Mouse (Mus musculus) adrenal gland (tissue): ENCODE results near the gene Epb41.

Experiments
- intact Hi-C: fragments of 180-260 bp; cut with DNase I; formaldehyde crosslinking; loops from one replicate; pipeline ENCODE4 v1.15.1; 2025

The Epb41 gene

GRCm38 (mm10) chr4:132021883-132022282, 53.2 kb downstream of the Epb41 start:
- intact Hi-C loops = no loop called here

DNA sequence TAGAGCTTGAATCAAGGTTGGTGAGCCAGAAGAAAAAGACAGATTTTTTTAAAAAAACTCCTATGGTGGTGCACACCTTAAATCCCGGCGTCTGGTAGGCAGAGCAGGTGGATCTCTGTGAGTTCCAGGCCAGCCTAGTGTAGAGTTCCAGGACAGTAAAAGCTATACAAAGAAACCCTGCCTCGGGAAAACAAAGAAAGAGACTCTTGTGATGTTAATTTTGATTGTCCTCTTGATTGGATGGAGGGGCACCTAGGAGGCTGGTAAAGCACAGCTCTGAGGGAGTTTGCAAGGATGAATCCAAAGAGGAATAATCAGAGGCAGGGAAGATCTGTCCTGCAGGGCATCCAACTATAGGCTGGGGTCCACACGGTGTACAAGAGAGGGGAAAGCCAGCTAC, 56.6 kb downstream of the Epb41 start:
- intact Hi-C loops = no loop called here

GRCm38 (mm10) chr4:132015374-132015773, 59.7 kb downstream of the Epb41 start:
- intact Hi-C loops = no loop called here

GRCm38 (mm10) chr4:132011619-132012018, 63.5 kb downstream of the Epb41 start:
- intact Hi-C loops = no loop called here

GRCm38 (mm10) chr4:132010416-132010815, 64.7 kb downstream of the Epb41 start:
- intact Hi-C loops = no loop called here

DNA sequence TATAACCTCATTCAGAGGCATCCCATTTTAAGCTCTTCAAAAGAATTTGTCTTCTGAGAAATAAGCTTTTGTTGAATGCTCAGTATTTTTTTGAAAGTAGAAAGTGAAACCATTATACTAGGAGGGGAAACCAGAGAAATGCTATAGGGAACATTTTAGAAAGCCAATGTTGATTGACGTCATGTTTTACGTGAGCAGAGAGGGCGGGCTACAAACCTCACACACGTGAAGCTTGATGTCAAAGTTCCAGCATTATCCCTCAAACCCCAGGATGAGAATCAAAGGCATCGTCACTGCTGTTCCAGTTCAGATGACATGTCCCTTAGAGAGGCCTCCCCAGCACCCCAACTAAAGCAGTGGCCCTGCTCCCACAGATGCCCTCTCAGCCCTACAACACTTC, 66.9 kb downstream of the Epb41 start:
- intact Hi-C loops = no loop called here

GRCm38 (mm10) chr4:132007123-132007522, 68.0 kb downstream of the Epb41 start:
- intact Hi-C loops = no loop called here

GRCm38 (mm10) chr4:131998641-131999040, 76.5 kb downstream of the Epb41 start:
- intact Hi-C loops = no loop called here

DNA sequence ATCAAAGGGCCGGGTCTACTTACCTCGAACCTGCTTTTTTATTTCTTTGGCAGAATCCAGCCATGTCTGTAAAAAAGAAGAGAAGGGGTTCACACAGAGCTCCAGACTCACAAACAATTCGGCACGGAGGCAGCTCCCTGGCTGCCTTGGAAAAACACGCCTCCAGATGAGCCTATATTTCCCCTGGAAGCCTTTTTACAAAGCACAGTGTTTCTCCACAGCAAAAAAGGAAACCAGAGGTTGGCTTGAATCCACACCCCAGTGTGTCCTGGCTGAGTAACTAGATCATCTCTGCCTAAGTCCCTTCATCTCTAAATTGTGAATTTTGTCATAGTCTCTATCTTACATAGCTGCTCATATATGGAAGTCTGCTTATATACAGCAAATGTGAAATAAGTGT, 77.6 kb downstream of the Epb41 start:
- intact Hi-C loops = no loop called here

DNA sequence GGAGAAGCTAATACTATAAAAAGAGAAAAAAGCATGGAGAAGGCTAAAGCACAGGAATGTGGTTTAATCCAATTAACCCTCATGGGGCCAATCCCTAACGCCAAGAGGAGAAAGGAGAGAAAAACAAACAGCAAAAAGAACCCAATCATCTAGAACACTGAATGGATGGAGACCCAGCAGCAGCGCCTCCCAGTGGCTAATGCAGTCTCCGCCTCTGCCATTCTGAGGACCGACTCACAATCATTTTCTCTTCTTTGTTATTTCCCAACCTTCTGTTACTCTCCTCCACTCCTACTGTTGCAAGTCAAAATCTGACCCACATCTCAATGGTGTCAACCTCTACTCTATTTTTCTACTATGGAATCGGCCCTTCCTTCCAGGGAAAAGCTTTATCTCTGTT, 78.1 kb downstream of the Epb41 start:
- intact Hi-C loops = no loop called here

DNA sequence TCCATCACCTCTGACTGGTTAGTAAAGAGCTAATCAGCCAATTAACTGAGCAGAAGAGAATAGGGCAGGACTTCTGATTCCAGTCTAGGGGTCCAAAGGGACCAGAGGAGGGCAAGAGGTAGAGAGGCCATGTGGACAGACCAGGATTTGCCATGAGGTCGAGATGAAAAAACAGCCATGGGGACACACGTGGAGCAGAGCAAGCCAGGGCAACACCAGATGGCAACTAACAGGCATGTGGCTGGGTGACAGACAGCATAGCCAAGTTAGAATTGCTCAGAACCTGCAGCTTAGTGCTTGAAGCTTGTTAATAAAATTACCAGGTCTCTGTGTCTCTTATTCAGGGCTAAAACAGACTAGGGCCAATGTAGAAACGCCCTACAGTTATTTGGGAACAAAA, 81.3 kb downstream of the Epb41 start:
- intact Hi-C loops = no loop called here

- intact Hi-C loops = no loop called here
These were observed 92.1 kb downstream of the Epb41 start for GRCm38 (mm10) chr4:131982881-131983538.

DNA sequence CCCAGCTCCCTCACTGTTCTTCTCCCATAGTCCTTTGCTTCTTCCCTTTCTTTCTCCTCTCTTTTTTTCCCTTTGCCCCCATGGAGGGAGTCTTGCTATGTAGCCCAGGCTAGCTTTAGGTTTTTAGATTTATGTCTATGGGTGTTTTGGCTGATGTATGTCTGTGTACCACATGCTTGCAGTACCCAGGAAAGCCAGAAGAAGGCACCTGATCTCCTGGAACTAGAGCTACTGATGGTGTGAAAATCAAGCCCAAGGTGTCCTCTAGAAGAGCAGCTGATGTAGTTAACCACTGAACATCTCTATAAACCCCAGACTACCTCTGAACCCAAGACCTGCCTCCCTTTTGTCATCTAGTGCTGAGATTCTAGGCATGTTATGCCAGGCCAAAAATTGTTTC, 93.4 kb downstream of the Epb41 start:
- intact Hi-C loops = no loop called here

DNA sequence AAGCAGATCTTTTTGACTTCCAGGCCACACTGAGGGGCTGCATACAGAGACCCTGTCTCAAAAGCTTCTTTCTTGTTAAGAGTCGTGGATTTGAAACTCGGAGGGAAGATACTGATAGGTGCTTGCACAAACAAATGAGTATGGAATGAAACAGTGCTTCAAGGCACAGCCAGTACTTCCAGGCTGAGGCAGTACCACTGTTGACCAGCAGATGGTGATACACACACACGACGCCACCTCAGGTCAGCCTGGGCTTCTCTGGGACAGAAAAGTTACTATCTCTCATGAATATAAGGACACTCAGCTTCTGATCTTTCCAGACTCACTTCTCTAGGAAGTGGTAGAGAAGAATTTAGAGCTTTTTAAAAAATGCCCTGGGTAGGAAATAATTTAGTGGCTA, 97.9 kb downstream of the Epb41 start:
- intact Hi-C loops = loop anchor here (1.0 to 10.0 kb wide), 3 partner anchors 102 to 198 kb away; no protein-coding TSS in a partner anchor

DNA sequence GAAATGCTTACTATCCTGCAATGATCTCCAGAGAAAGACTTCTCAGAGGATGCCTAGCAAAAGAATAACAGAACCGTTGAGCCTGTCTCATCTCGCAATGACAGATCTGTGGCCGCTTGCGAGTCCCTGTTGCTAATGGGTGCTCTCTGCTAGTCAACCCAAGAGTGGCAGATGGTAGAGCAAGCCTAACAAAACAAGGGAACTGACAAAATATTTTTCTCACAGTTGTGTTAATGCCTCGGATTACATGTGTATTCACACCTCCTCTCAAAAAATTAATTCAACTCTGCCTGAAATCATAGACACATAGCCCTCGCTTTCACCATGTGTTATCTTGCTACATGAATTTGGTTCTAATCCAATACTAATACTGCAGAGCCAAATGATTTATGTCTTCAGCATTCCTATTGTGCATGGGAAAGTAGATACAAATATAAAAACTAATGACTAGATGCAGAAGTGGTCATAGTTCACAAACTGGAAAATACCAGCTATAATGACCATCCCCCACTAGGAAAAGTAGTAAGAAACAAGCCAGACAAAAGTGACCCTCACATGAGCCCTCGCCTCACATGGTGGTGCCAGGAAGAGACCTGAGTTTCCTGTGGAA, 104.8 kb downstream of the Epb41 start:
- intact Hi-C loops = loop anchor here (10.0 kb wide), 2 partner anchors 106 to 204 kb away; no protein-coding TSS in a partner anchor

DNA sequence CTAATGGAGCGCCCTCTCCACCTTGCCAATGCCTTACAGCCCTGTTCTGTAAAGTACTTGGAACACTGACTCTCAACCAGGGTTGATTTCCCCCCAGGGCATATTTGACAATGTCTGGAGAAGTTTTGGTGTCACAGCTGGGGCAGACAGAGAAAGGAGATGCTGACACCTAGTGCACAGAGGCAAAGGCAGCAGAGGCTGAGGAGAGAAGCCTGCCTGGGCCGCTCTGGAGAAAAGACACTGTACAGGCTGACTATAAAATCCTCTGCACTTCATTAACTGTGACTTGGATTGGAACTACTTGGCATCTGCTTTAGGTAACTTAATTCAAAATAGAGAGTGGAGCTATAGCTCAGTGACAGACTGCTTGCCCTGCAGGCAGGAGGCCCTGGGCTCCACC, 106.2 kb downstream of the Epb41 start:
- intact Hi-C loops = loop anchor here (5.0 kb wide), 1 partner anchor 52 kb away; no protein-coding TSS in a partner anchor

GRCm38 (mm10) chr4:131957161-131957560, 118.0 kb downstream of the Epb41 start:
- intact Hi-C loops = no loop called here

DNA sequence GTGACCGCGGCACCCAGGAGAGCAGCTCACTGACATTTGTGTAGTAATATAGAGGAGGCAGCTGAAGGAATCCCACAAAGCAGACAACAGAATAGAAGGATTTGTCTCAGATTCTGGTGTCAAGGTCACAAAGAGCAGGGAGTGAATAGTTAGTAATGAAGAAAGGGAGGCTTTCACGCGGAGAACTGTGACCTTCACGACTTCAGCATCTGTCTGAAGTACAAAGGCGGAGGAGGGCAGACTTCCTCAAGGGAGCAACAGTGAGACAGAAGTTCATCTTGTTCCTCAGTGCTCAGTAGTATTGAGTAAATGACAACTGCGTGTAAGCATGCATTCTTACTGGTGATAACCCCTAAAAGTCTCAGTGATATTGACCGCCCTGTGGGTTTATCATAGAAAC, 124.5 kb downstream of the Epb41 start:
- intact Hi-C loops = no loop called here

GRCm38 (mm10) chr4:131949903-131950302, 125.2 kb downstream of the Epb41 start:
- intact Hi-C loops = no loop called here

DNA sequence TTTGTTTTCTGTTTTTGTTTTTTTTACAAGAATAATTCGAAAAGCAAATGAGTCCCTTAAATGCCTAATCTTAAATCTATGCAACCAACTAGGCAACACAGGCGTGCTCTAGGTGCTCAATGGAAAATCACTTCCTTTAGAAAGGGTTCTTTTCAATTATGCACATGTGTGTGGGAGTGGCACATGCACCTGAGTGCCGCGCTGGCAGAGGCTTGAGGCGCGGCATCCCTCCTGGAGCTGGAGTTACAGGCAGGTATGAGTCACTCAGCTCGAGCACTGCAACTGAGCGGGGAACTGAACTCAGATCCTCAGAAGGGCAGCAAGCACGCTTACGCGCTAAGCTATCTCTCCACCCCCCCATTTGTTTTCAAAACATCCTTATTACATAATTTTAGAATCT, 127.3 kb downstream of the Epb41 start:
- intact Hi-C loops = no loop called here

GRCm38 (mm10) chr4:131940846-131941245, 134.3 kb downstream of the Epb41 start:
- intact Hi-C loops = no loop called here

DNA sequence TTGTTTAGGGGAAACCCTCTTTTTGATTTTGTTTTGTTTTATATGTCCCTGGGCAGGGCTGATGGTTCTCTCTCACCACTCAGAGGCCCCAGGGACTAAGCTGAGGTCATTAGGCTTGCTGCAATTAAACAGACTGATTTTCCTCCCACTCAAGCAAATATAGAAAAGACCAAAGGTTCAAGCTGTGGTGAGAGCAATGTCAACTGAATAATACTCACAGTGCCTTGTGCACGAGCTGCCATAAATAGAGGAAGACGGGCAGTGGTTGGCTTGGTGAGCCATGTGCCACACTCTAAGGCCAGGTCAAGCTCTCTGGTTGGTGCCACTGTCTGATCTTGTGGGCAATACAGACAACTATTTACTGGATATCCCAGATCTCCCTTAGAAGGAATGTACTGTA, 135.7 kb downstream of the Epb41 start:
- intact Hi-C loops = no loop called here

- intact Hi-C loops = no loop called here
These were observed 146.0 kb downstream of the Epb41 start for GRCm38 (mm10) chr4:131929146-131929545.
